In genomic region chr9:119276321-119276720, GRCm38 (mm10) we compare ENCODE assay signal across 8 mouse cellular contexts. TPM values are rescaled to one million over a fixed set of nuclear protein-coding genes. Genes with fewer than 3 reads are reported as not detected.
DNase-seq lines count a peak whose midpoint lies in the region.

No protein-coding gene starts in this region.

- peak; percentile 19 for DNase-seq in heart, adult 8-10 months (ENCODE audit: low spot score)
- DNase-seq in heart, adult 9 months (ENCODE audit: low spot score in 2 of 2), result no peak
- DNase-seq in retina, postnatal 1 day, result peak; percentile 2
- no peak for DNase-seq in retina, embryonic 14.5 days (ENCODE audit: low spot score)
- peak; percentile 84 to 90 for DNase-seq in cerebellum, postnatal 10 days
- peak; percentile 57 to 68 for DNase-seq in layer of hippocampus, postnatal 10 days (ENCODE audit: low spot score in 2 of 2)
- no peak for DNase-seq in spleen, postnatal 4 days (ENCODE audit: low spot score in 2 of 2)
- no peak for DNase-seq in urinary bladder, postnatal 10 days (ENCODE audit: low spot score)

RNA-seq across cellular contexts. Expression of gene Oxsr1, which starts 45.9 kb away (rescaled TPM):
- total RNA-seq in heart, adult 8-10 months (2022), result 10 to 100 TPM; 52.5 to 63.2 (median 55.3) TPM
- 10 to 100 TPM; 37.1 to 41.5 TPM for total RNA-seq in layer of hippocampus, postnatal 10 days (2021)

Comparison
In these comparisons a context has a peak if more than half of its experiments do, and no peak if none do; other contexts are left out.
1. DNase-seq: peak in heart, adult 8-10 months (single experiment), retina, postnatal 1 day (single experiment), cerebellum, postnatal 10 days (2 of 2) and layer of hippocampus, postnatal 10 days (2 of 2); none in heart, adult 9 months (0 of 2), retina, embryonic 14.5 days (single experiment), spleen, postnatal 4 days (0 of 2) and urinary bladder, postnatal 10 days (single experiment).